7 mouse cellular contexts compared by ENCODE assay signal in the genomic region with DNA sequence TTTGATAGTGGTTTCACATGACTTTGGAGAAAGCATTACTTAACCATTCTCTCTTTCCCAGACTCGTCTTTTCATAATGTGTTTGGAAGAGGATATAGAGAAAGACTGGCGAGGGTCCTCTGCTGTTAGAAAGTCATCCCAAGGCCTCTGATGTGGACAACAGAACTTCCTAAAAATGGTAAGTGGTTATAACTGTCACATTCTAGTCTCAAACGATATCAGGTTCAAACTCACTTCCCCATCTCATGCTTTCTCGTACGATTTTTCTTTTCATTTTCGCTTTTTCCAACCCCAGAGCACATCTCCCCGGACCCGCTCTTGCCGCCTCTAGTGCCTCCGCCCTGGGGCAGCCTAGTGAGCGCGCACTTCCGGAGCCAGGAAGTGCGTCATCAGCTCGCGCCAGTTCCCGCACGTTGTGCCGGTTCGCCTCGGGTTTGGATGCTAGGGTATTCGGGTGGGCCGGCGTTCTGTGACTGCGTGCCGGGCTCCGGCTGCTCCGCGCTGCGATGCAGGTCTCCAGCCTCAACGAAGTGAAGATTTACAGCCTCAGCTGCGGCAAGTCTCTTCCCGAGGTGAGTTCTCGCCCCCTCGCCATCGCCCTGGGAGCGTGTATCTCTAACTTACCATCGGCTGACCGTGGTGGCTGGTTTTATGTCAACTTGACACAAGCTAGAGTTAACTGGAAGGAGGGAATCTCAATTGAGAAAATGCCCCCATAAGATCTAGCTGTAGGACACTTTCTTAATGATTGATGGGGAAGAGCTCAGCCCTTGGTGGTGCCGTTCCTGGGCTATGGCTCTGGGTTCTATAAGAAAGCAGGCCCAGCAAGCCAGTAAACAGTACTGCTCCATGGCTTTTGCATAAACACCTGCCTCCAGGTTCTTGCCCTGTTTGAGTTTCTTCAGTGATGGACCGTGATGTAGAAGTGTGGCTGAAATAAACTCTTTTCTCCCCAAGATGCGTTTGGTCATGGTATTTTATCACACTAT. TPM values are rescaled to one million over a fixed set of nuclear protein-coding genes. Genes with fewer than 3 reads are reported as not detected.
DNase-seq lines count a peak whose midpoint lies in the region; ATAC-seq and TF ChIP-seq lines count a peak whose summit lies in the region.

A gene (plus strand): TSS at position 411 of the 989 bp plus-strand sequence.

- no peaks in the 10 kb centered on the region for H3K27me3 ChIP-seq in embryonic facial prominence, embryonic 11.5 days (ENCODE audit: control insufficient read depth, insufficient read depth, low read length)
- no peaks in the 10 kb centered on the region for H3K27me3 ChIP-seq in kidney, adult 2 months (replicated peaks; ENCODE audit: control insufficient read depth, insufficient read depth, low read length)
- H3K27me3 ChIP-seq in limb, embryonic 12.5 days = no peaks in the 10 kb centered on the region
- H3K27me3 ChIP-seq in midbrain, embryonic 15.5 days (replicated peaks) = no peaks in the 10 kb centered on the region
- no peaks in the 10 kb centered on the region for H3K27me3 ChIP-seq in spleen, adult 2 months (ENCODE audit: control insufficient read depth, insufficient read depth, low read length)

- no peak for TF ChIP-seq CTCF in kidney, adult 2 months (conservative IDR thresholded peaks at IDR 0.05; ENCODE audit: insufficient read depth, insufficient read length, low read depth, low read length)
- no peak for TF ChIP-seq CTCF in spleen, adult 2 months (IDR thresholded peaks at IDR 0.05; ENCODE audit: extremely low read depth, insufficient read depth, insufficient read length, insufficient replicate concordance)

- ATAC-seq in embryonic facial prominence, embryonic 11.5 days (replicated peaks; ENCODE audit: insufficient number of reproducible peaks, low FRiP score, low TSS enrichment, low read depth) = peak; percentile 93
- peak; percentile 95 for ATAC-seq in limb, embryonic 12.5 days (ENCODE audit: insufficient number of reproducible peaks, insufficient read depth, low FRiP score, low TSS enrichment, low read depth)
- peak; percentile 98 for ATAC-seq in midbrain, embryonic 15.5 days (replicated peaks)

- no peaks in the 10 kb centered on the region for H3K36me3 ChIP-seq in embryonic facial prominence, embryonic 11.5 days (replicated peaks; ENCODE audit: control insufficient read depth, insufficient read depth, low read depth, low read length)
- no peaks in the 10 kb centered on the region for H3K36me3 ChIP-seq in kidney, adult 2 months (ENCODE audit: control insufficient read depth, insufficient read depth, low read length)
- H3K36me3 ChIP-seq in limb, embryonic 12.5 days = peaks cover 23% of the 10 kb centered on the region
- H3K36me3 ChIP-seq in midbrain, embryonic 15.5 days (replicated peaks) = peaks cover 14% of the 10 kb centered on the region; the same call in 1 of the 2 replicates
- peaks cover 14% of the 10 kb centered on the region for H3K36me3 ChIP-seq in spleen, adult 2 months (ENCODE audit: control insufficient read depth, insufficient read depth, low read length)

- no peaks in the 10 kb centered on the region for H3K9me3 ChIP-seq in embryonic facial prominence, embryonic 11.5 days (replicated peaks; ENCODE audit: control insufficient read depth, low read length)
- H3K9me3 ChIP-seq in limb, embryonic 12.5 days = no peaks in the 10 kb centered on the region
- no peaks in the 10 kb centered on the region for H3K9me3 ChIP-seq in midbrain, embryonic 15.5 days

- H3K4me1 ChIP-seq in embryonic facial prominence, embryonic 11.5 days (ENCODE audit: control insufficient read depth, insufficient read depth, low read length) = no peaks in the 10 kb centered on the region
- no peaks in the 10 kb centered on the region; the same call in 1 of the 2 replicates for H3K4me1 ChIP-seq in kidney, adult 2 months (ENCODE audit: control insufficient read depth, insufficient read depth, low read length)
- peaks cover 13% of the 10 kb centered on the region for H3K4me1 ChIP-seq in limb, embryonic 12.5 days (replicated peaks)
- H3K4me1 ChIP-seq in midbrain, embryonic 15.5 days = peaks cover 16% of the 10 kb centered on the region
- H3K4me1 ChIP-seq in spleen, adult 2 months (ENCODE audit: control insufficient read depth, insufficient read depth, insufficient read length) = peaks cover 7% of the 10 kb centered on the region

- peak within 1 kb of the TSS; percentile 80 for H3K4me3 ChIP-seq in embryonic facial prominence, embryonic 11.5 days (ENCODE audit: low read depth, low read length)
- peak within 1 kb of the TSS; percentile 96 for H3K4me3 ChIP-seq in kidney, adult 2 months (ENCODE audit: insufficient read depth, low read depth, low read length)
- peak within 1 kb of the TSS; percentile 80 for H3K4me3 ChIP-seq in limb, embryonic 12.5 days (replicated peaks)
- peak within 1 kb of the TSS; percentile 78 for H3K4me3 ChIP-seq in midbrain, embryonic 15.5 days
- peak within 1 kb of the TSS; percentile 96 for H3K4me3 ChIP-seq in spleen, adult 2 months (ENCODE audit: extremely low read depth, insufficient read depth, insufficient read length)

- H3K4me2 ChIP-seq in embryonic facial prominence, embryonic 11.5 days (ENCODE audit: low read depth, low read length) = peak within 1 kb of the TSS; percentile 86
- H3K4me2 ChIP-seq in limb, embryonic 12.5 days = peak within 1 kb of the TSS; percentile 87
- H3K4me2 ChIP-seq in midbrain, embryonic 15.5 days = peak within 1 kb of the TSS; percentile 97

- peak; percentile 64 for TF ChIP-seq POLR2A in kidney, adult 2 months (IDR thresholded peaks at IDR 0.05; ENCODE audit: low read depth, low read length)
- peak; percentile 82 for TF ChIP-seq POLR2A in spleen, adult 2 months (IDR thresholded peaks at IDR 0.05; ENCODE audit: low read depth, low read length)

- no peak within 1 kb of the TSS for H3K27ac ChIP-seq in embryonic facial prominence, embryonic 11.5 days (replicated peaks; ENCODE audit: low read depth, low read length)
- H3K27ac ChIP-seq in kidney, adult 2 months (ENCODE audit: insufficient read depth, low read depth, low read length) = peak within 1 kb of the TSS; percentile 44; the same call in 1 of the 2 replicates
- H3K27ac ChIP-seq in limb, embryonic 12.5 days = 0 out of 2 replicates have a peak within 1 kb of the TSS, but pooled peaks have one; percentile 36
- H3K27ac ChIP-seq in midbrain, embryonic 15.5 days = peak within 1 kb of the TSS; percentile 49
- peak within 1 kb of the TSS; percentile 70 for H3K27ac ChIP-seq in spleen, adult 2 months (ENCODE audit: insufficient read depth, low read length)

- peak within 1 kb of the TSS; percentile 76 for H3K9ac ChIP-seq in embryonic facial prominence, embryonic 11.5 days (replicated peaks; ENCODE audit: low read length)
- peak within 1 kb of the TSS; percentile 73 for H3K9ac ChIP-seq in limb, embryonic 12.5 days (replicated peaks)
- H3K9ac ChIP-seq in midbrain, embryonic 15.5 days = peak within 1 kb of the TSS; percentile 70

- under 1% methylated on average over 42 of the region's 42 CpGs for WGBS in embryonic facial prominence, embryonic 11.5 days
- under 1% methylated on average over 42 of the region's 42 CpGs for WGBS in kidney, adult 2 months
- WGBS in limb, embryonic 12.5 days = under 1% methylated on average over 42 of the region's 42 CpGs
- WGBS in midbrain, embryonic 15.5 days = under 1% methylated on average over 42 of the region's 42 CpGs
- under 1% methylated on average over 42 of the region's 42 CpGs for WGBS in spleen, adult 2 months

- DNase-seq in adrenal gland, postnatal 14 days = peak; percentile 94
- peak; percentile 95 for DNase-seq in embryonic facial prominence, embryonic 11.5 days (ENCODE audit: low spot score)
- DNase-seq in heart, adult 18-20 months = peak; percentile 89 to 91
- peak; percentile 92 for DNase-seq in kidney, adult 2 months
- DNase-seq in spleen, adult 2 months (ENCODE audit: low read depth in 1 of 2, low spot score in 2 of 2) = peak; percentile 80 to 85

RNA-seq across cellular contexts. Expression of the gene that starts here (rescaled TPM):
- total RNA-seq in adrenal gland, postnatal 14 days (2021) = 15.2 and 16.9 TPM in 2 replicates
- polyA plus RNA-seq in embryonic facial prominence, embryonic 11.5 days (2014; fragmentation: Nextera tagmentation; extraction: Ambion mirVana) = 32.3 and 37.5 TPM in 2 replicates
- total RNA-seq in heart, adult 18-20 months (2021) = 1 to 10 TPM; 7.5 to 7.6 TPM
- polyA plus RNA-seq in kidney, adult 2 months (2012; rRNA removed) = 5.1 and 6.1 TPM in 2 replicates
- 30.8 and 33.5 TPM in 2 replicates for polyA plus RNA-seq in limb, embryonic 12.5 days (2016; fragmentation: Nextera tagmentation; extraction: Ambion mirVana)
- 20.7 and 21.6 TPM in 2 replicates for polyA plus RNA-seq in midbrain, embryonic 15.5 days (2015; fragmentation: Nextera tagmentation; extraction: Ambion mirVana)
- polyA plus RNA-seq in spleen, adult 2 months (2012; rRNA removed) = 2.9 and 3.2 TPM in 2 replicates
